Mouse (Mus musculus) gastrocnemius, adult 8-10 months (tissue): ENCODE measurements around the gene Ppp1r1b. TPM values are rescaled to one million over a fixed set of nuclear protein-coding genes. Genes with fewer than 3 reads are reported as not detected.
"Not testable (repeated sequence)": the region's sequence is repeated elsewhere in the genome, so short reads cannot be mapped to it uniquely, and the experiment has no call there.

ENCODE experiments used
- DNase-seq, 2 experiments: peaks; one replicate each; pipeline ENCODE4 v3.0.0; 2022; ENCODE audit warnings: low spot score in 2 of 2
- total RNA-seq, 4 experiments: library from RNA; stranded (reverse); gene quantifications; 2 replicates each; pipeline ENCODE4 v1.2.4; 2022

Gene Ppp1r1b
- total RNA-seq, 4 experiments from 2014 or later, result 0.27 to 0.90 (median 0.44) TPM; not detected in 1

- DNase-seq, result no peak
Observed at GRCm38 (mm10) chr11:98371556-98372240, 23.5 kb downstream of the Ppp1r1b start.

GRCm38 (mm10) chr11:98372406-98372805 lies 24.2 kb downstream of the Ppp1r1b start:
- no peak for DNase-seq

GRCm38 (mm10) chr11:98373244-98373643 lies 25.0 kb downstream of the Ppp1r1b start:
- DNase-seq, result no peak

GRCm38 (mm10) chr11:98374266-98374665 lies 26.1 kb downstream of the Ppp1r1b start:
- DNase-seq, result no peak

GRCm38 (mm10) chr11:98376756-98377155 lies 28.6 kb downstream of the Ppp1r1b start:
- DNase-seq, result no peak

- DNase-seq, result peak in 1 of 2 experiments; percentile 84
Observed at GRCm38 (mm10) chr11:98377787-98378186, 29.6 kb downstream of the Ppp1r1b start.

GRCm38 (mm10) chr11:98379379-98379778 lies 31.2 kb downstream of the Ppp1r1b start:
- DNase-seq, result no peak

- DNase-seq, result no peak
Observed at GRCm38 (mm10) chr11:98380106-98380505, 31.9 kb downstream of the Ppp1r1b start.

- no peak for DNase-seq
Observed at GRCm38 (mm10) chr11:98381651-98382050, 33.4 kb downstream of the Ppp1r1b start.

GRCm38 (mm10) chr11:98382405-98382804 lies 34.2 kb downstream of the Ppp1r1b start:
- not testable (repeated sequence) for DNase-seq

- DNase-seq, result peak; percentile 73 to 80
Observed at GRCm38 (mm10) chr11:98383261-98384030, 35.2 kb downstream of the Ppp1r1b start, which contains the start of gene Tcap. Tcap (plus strand) TSS chr11:98383811.

- no peak for DNase-seq
Observed at GRCm38 (mm10) chr11:98384216-98384615, 36.0 kb downstream of the Ppp1r1b start.

GRCm38 (mm10) chr11:98384721-98385637 lies 36.8 kb downstream of the Ppp1r1b start:
- peak; percentile 84 to 88 for DNase-seq

- no peak for DNase-seq
Observed at GRCm38 (mm10) chr11:98385638-98386585, 37.7 kb downstream of the Ppp1r1b start, which contains the start of gene Pnmt. Pnmt (plus strand) TSS chr11:98386450.

- DNase-seq, result no peak
Observed at GRCm38 (mm10) chr11:98386596-98386995, 38.4 kb downstream of the Ppp1r1b start.

GRCm38 (mm10) chr11:98387056-98387577 lies 38.9 kb downstream of the Ppp1r1b start:
- DNase-seq, result peak in 1 of 2 experiments; percentile 43

GRCm38 (mm10) chr11:98388282-98388681 lies 40.1 kb downstream of the Ppp1r1b start:
- DNase-seq, result no peak

- DNase-seq, result no peak
Observed at GRCm38 (mm10) chr11:98389221-98389780, 41.1 kb downstream of the Ppp1r1b start.

- DNase-seq, result no peak
Observed at GRCm38 (mm10) chr11:98390141-98390540, 41.9 kb downstream of the Ppp1r1b start.

- no peak for DNase-seq
Observed at GRCm38 (mm10) chr11:98392034-98392433, 43.8 kb downstream of the Ppp1r1b start.
